Mouse (Mus musculus) ovary, postnatal 36 days (tissue): ENCODE measurements around the gene Carnmt1.

Experiments used
- DNase-seq: peaks from one replicate; pipeline ENCODE4 v3.0.0; 2022; ENCODE audit warnings: low spot score, mixed read lengths

The Carnmt1 gene

DNA sequence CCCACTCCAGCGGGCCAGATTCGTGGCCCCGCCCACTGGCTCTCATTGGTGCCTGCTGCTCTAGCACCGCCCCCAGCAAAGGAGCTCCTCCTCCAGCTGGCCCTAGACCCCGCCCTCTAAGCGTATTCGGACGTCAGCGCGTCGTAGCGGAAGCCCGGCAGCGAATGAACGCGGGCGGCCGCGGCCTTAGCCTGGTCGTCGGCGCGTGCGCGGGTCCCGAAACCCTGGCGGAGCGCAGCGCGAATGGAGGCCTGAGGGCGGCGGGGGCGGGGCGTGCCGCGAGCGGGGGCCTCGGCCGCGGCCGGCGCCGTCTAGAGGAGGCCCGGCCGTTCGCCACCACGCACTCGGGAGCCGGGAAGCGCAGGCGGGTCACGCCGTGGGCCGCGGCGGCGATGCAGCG lies at the start of gene Carnmt1:
TSS of gene Carnmt1 (plus strand) at position 157 of the 400 bp plus-strand sequence.
- DNase-seq, result peak; percentile 99

GRCm38 (mm10) chr19:18623894-18624293 lies 46.7 kb upstream of the Carnmt1 start:
- DNase-seq, result no peak

DNA sequence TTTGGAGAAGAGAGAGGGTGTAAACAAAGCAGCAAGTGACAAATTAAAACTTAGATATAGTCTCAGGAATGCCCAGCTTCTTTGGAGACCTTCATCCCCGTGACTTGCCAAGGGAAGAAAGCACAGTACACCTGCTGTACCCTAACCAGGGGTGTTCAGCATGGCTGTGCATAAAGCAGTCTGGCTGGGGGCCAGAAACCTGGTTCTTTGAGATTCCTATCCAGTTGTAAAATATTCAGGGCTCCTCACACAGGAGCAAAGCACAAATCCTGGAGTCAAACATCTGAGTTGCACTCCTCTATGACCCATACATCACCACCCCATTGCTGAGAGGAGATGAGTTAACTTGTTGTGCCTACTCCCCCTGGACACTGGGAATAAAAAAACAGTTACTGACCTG lies 41.0 kb upstream of the Carnmt1 start:
- no peak for DNase-seq

GRCm38 (mm10) chr19:18630221-18631119 lies 40.1 kb upstream of the Carnmt1 start:
- DNase-seq, result peak; percentile 15

- DNase-seq, result peak; percentile 69
Observed at GRCm38 (mm10) chr19:18631161-18631643, 39.4 kb upstream of the Carnmt1 start.

DNA sequence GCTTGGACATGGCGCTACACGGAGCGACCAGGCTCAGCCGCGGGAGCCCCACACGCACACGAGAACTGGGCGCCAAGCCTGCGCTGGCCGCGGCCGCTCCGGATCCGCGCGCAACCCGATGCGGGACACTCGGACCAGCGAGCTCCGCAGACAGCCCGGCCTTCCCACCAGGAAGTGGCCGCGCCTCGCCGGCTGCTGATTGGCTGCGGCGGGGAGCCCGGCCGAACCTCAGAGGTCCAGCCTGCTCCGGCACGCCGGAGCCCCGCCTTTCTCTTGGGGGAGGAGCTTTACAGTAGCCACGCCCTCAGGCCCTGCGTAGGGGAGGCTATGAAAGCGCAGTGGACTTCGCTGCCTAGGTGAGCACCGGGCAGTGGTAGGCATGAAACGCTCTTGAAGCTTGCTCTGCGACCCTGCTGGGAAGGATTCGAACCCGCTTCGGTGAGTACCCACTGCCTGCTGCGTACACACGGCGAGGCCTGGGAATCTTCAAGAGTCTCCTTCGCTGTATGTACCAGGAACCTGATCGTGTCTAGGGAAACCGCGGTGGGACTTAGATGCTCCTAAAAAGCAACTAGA lies 38.8 kb upstream of the Carnmt1 start, which contains the start of the genes Ostf1 and Nmrk1:
TSS of gene Ostf1 (minus strand) at position 180 of the 576 bp plus-strand sequence.
TSS of gene Nmrk1 (plus strand) at position 307 of the 576 bp plus-strand sequence.
- DNase-seq, result peak; percentile 98

DNA sequence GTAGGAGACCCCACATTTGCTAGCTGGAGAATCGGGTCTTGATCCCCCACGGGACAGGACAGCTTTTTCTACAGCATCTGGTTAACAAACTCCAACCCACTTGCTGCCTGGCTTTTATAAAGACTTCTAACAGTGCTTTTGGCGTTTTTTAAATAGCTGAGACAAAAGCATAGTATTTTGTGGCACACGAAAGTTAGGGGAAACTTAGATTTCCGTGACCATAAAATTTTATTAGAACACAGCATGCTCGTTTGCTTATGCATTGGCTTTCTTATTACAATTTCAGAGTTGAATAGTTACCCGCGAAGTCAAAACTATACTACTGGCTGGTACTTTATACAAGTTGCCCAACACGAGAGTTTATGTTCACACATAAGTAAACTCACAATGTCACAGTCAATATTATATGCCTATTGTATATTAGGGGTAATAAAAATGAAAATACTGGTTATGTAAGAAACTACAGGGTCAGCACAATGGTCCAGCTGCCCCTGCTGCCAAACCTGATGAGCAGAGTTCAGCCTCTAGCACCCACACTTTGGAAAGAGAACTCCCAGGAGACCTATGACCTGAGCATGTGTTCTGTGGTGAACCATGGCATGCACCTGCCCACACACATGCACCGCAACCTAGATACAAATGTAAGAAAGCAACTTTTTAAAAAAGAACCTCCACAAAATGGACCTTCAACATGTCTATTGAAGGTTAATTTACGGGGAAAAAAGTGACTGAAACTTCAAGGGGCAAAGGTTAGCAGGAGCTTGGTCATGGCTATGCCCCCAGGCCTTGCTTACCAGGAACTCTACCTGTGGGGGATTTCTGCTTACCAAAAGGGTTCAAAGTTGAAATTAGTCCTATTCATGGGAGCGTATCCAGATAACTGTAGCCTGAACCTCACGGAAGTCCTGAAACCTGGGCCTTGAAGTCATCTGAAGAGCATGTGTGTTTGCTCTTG lies 38.1 kb upstream of the Carnmt1 start:
- no peak for DNase-seq

- no peak for DNase-seq
Observed at GRCm38 (mm10) chr19:18637954-18638353, 32.6 kb upstream of the Carnmt1 start.

- no peak for DNase-seq
Observed at GRCm38 (mm10) chr19:18638949-18639348, 31.6 kb upstream of the Carnmt1 start.

GRCm38 (mm10) chr19:18639552-18639951 lies 31.0 kb upstream of the Carnmt1 start:
- no peak for DNase-seq

DNA sequence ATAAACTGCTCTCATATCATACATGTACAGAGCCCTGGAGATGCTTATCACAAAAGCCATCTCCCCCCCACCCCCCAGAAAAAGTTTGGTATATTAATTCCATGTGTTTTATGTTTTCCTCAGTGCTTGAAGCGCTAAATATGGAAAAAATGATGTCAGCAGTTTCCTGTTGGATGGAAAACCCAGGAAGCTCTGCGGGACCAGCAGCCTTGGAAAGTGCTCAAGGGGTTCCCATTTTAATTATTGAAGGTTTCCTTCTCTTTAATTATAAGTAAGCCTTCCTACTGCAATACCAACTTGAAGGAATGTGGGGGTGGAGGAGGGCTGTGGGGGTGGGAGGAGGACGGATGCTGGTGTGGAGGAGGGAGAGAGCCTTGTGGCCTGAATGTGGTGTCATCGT lies 29.6 kb upstream of the Carnmt1 start:
- DNase-seq, result no peak

DNA sequence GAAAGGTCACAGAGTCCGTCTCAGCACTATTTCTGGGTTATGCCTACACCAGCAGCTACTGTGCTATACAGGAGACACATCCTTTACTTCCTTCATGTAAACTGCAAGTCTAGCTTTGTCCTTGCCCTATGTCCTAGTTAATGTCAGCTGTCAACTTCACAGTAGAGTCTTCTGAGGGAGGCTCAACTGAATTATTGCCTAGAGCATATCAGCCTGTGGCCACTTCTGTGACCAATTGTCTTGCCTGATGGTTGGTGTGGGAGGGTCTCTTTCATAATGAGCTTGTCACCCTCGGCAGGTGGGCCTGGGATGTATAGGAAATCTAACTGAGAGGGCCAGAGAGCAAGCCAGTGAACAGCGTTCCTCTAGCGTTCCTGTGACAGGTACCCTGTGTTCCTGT lies 27.2 kb upstream of the Carnmt1 start:
- no peak for DNase-seq

- DNase-seq, result no peak
Observed at GRCm38 (mm10) chr19:18644084-18644483, 26.5 kb upstream of the Carnmt1 start.

- DNase-seq, result no peak
Observed at GRCm38 (mm10) chr19:18646397-18646796, 24.2 kb upstream of the Carnmt1 start.

GRCm38 (mm10) chr19:18646853-18647420 lies 23.6 kb upstream of the Carnmt1 start:
- no peak for DNase-seq

DNA sequence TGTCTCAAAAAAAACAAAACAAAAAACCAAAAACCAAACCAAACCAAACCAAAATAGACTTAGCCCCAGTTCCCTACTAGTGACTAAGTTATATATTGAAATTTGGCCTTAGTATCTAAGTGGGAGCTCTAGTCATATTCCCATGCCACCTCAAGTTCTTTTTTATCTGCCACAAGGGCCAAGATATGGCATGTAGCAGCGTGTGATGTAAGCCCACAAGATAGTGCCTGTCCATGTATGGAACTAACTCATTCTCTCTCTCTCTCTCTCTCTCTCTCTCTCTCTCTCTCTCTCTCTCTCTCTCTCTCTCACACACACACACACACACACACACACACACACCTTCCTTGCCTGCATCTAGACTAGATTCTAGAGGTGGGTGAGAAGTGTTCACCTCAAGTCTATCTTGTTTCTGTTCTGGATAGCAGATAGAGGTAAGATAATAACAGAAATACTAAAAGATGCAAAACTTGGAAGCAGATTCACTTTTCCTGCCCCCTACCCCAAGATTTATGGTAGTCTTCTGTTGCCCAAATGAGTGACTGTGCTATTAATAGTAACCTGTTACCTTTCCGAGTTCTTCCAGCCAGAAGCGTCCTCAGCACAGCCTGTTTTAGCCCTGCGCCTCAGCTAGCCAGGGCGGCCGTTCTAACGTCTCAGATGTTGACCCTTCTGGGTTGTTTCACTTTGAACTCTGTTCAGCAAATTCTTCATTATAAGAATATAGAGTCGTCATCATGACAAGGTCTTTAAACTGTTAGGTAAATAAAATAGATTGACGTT lies 22.6 kb upstream of the Carnmt1 start:
- DNase-seq, result no peak

- no peak for DNase-seq
Observed at GRCm38 (mm10) chr19:18648558-18648945, 22.0 kb upstream of the Carnmt1 start.

DNA sequence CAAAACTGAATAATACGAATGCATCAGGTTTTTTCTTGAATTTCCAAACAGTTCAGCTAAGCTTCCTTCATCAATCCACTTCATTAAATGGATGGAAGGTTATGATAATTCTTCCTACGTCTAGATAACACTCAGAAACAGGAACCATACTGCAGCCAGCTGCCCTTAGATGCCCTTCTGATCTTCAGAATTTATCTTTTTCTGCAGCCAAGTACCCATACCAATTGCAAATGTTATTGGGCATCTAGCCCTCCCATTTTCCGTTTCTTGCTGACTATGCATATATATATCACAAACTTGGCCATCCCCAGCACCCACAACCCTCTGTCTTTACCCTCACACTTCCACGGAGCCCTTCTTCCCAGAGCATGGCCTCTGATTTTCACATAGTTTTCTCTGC lies 20.6 kb upstream of the Carnmt1 start:
- DNase-seq, result no peak

DNA sequence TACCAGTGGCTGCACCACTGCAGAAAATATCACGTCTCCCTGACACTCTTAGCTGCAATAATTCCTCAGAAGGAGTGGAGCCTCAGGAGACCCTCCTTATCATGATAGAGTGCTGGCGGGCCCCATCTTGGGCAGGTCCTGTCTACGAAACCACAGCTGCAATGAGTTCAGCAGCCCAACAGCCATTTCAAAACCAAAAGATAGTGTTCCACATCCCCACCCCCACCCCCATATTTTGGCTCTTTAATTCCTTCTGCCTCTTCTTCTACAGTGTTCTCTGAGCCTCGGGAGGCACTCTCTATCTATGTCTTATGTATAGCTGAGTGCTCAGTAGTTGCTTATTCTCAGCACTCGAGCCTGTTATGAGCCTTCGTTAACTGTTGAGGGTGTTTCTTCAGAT lies 20.1 kb upstream of the Carnmt1 start:
- no peak for DNase-seq

DNA sequence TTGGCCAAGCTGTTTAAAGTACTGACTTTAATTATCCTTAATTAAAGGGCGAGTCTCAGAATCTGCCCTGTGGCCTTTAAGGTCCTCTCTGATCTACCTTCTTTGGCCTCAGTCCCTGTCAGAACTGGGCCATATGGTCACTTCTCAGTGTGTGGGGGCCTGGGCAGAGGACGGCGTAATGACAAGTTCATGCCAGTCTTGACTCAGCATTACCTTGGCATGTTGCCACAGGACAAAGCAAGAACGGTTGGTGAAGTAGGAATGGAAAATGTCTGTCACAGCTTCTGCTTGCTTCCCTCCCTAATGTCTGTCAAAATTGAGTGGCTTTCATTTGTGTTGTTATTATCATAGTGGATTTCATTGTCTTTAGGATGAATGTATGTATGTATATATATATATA lies 18.0 kb upstream of the Carnmt1 start:
- DNase-seq, result no peak

DNA sequence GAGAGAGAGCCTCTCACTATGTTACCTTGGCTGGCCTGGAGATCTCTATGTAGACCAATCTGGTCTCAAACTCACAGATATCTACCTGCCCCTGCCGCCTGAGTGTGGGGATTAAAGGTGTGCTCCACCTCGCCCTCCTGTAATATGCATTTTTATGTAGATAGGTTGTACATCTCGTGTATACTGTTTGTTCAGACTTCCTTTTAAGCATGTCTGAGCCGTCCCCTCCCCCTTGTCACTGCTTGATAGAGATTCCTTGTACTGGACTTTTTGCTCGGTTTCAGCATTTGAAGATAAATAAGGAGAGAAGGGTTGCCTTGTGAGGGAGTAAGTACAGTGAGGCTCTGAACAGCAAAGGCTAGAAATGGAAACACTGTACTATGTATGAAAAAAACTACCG lies 17.5 kb upstream of the Carnmt1 start:
- DNase-seq, result no peak
